Mouse (Mus musculus): ENCODE measurements at regions not wholly inside any gene's neighbourhood (a gene's known extent, or its start where the extent isn't known, plus 50 kb on each side); places are given as distances from the start of the nearest gene placed in this dataset.

DNA sequence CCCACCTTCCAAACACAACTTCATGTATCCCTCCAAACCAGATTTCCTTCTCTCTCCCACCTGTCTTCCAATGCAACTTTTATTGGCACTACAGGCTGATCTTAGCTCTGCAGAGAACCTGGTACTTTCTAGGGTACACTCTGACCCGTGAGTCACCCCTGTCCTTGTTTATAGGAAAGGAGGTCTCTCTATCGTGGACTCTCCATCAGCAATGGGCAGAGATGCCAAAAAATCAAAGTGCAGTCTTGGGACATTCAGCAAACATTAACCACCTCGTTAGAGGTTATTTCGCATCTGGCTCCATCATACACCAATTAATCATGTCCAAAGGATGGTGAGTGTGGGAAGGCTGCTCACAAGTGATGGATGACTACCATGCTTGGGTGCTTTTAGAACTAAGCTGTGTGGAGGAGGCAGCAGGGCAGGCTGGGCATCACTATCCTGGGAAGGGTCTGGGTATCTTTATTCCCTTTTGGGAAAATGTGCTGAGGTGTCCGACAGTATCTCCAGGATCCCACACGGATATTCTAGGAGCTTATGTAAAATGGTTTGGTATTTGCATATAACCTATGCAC is 214.0 kb upstream of the Dynlrb2 start:
- DNase-seq = no peak

- DNase-seq = no peak
Observed at GRCm38 (mm10) chr8:116289237-116289636, 215.5 kb upstream of the Dynlrb2 start.

- no peak for DNase-seq
Observed at GRCm38 (mm10) chr8:116283990-116284389, 220.8 kb upstream of the Dynlrb2 start.

GRCm38 (mm10) chr8:116282341-116282740 is 222.4 kb upstream of the Dynlrb2 start:
- DNase-seq = no peak

- no peak for DNase-seq
Observed at GRCm38 (mm10) chr8:116275014-116275413, 229.8 kb upstream of the Dynlrb2 start.

GRCm38 (mm10) chr8:116271238-116271637 is 233.5 kb upstream of the Dynlrb2 start:
- DNase-seq = no peak

- no peak for DNase-seq
Observed at GRCm38 (mm10) chr8:116269393-116269792, 235.4 kb upstream of the Dynlrb2 start.

- DNase-seq = no peak
Observed at GRCm38 (mm10) chr8:116268685-116269084, 236.1 kb upstream of the Dynlrb2 start.

DNA sequence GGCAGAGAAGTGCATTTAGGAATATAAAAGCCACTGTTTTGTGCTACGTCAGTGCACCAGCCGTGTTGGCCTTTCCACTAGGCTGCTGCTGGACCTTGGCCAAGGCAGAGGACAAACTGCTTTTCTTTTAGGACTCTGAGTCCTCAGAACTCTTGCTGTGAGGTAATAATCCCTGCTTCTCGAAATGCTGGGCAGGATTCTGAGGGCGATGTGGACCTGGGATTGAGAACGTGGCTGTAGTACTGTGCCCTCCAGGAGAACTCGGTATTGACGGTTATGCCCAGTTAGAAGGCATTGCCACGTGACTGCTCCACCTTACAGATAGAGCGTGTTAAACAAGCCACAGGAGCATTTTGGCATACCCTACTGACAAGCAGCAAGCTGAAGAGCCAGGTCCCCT is 236.6 kb upstream of the Dynlrb2 start:
- peak; percentile 60 for DNase-seq

- DNase-seq = no peak
Observed at GRCm38 (mm10) chr8:116267021-116267420, 237.8 kb upstream of the Dynlrb2 start.

- no peak for DNase-seq
Observed at GRCm38 (mm10) chr8:116265591-116265990, 239.2 kb upstream of the Dynlrb2 start.

DNA sequence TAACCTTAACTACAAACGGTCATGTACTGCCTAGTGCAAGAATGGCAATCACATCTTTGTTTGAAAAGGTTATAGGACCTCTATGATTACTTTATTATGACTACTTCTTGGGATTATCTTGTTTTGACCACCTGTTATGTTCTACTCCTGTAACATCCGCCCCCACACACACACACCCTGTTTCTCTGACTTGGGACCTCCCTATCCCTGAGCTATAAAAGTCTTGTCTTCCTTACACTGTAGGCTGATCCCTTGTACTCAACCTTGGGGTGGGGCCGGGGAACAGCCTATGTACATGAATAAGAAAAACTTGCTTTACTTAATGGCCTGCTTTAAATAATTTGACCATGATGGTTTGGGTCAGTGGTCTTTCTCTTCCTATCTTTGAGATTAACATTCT is 240.7 kb upstream of the Dynlrb2 start:
- DNase-seq = no peak

DNA sequence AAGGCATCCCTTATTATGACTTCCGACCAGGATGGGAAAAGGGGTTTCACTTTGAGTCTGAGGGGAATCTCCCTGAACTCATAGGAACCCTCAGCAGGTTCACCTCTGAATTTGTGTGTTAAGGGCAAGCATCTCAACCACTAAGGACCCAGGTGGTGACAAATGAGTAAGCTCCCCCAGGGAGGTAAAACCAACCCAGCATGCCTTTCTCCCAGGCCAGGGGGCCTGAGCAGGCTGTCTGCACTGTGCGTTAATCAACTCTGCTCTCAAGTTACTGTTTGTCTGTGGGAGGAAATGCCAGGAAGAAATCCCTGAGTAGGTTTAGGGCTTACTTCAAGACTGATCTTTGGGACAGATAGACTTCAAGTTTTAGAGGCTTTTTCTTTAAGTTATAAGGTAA is 243.5 kb upstream of the Dynlrb2 start:
- no peak for DNase-seq

DNA sequence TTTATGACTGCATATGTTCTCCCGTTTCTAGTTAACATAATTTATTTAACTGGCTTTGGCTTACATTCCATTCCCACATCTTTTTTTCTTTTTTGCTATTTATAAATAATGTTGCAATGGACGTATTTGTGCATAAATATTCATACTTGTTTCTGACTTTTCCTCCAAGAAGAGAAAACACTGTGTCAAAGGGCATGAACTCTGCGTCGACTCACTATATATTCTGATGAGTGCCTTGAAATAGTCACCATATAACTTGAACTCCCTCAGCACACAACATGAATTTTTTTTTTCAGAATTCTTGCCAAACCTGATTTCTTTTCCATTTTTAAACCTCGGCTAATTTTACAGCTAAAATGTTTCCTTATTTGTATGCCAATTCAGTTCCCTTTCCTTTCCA is 249.4 kb upstream of the Dynlrb2 start:
- no peak for DNase-seq

DNA sequence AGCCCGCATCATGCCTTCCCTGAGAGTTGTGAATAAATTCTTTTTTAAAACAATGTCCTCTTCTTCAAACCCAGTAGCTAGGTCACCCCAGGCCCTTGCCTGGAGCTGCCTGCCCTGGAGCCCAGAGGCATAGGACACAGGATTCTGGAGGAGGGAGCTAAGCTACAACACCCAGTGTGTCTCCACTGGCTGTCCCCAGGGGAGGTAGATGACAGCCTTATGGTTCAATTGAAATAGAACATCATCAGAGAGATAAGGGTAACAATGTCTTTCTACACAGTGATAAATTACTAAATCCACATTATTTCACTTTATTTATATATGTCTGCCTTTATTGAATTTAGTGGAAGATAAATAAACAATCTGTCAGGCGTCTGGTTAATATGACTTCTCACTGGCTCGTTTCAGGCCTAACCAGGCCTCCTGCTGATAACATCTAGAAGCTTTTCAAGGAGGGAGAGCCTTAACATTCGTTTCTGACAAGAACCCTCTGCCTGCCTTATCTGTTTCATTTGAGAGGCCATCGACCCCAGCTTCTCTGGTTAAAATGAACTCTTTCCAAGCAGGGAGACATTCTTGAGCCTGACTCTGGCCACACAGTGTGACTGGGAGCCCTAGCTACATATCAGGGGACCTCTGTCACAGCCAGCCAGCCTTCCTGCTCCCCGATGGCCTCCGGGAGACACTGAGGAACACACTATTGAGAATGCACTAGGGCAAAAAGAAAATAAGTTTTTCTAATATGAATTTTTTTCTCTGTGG is 252.1 kb upstream of the Dynlrb2 start:
- no peak for DNase-seq

GRCm38 (mm10) chr8:116248398-116248797 is 256.4 kb upstream of the Dynlrb2 start:
- no peak for DNase-seq

- no peak for DNase-seq
Observed at GRCm38 (mm10) chr8:116243493-116243892, 261.3 kb upstream of the Dynlrb2 start.

DNA sequence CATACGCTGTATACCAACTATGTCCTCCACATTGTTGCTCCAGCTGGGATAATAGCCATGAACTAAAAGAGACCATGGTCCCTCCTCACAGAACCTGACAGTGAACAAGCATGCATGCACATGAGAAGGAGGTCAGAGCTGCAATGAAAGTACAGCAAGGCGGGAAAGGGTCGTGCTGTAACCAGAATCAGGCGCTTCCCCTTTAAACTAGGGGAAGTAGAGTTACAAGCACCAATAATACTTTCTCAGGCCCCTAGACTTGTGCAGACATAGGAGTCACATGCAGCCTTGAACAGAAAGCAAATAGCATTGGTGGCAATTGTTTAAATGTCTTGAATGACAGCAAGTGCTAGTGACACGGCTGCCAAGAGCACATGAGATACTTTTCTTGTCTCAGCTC is 261.8 kb upstream of the Dynlrb2 start:
- DNase-seq = no peak

DNA sequence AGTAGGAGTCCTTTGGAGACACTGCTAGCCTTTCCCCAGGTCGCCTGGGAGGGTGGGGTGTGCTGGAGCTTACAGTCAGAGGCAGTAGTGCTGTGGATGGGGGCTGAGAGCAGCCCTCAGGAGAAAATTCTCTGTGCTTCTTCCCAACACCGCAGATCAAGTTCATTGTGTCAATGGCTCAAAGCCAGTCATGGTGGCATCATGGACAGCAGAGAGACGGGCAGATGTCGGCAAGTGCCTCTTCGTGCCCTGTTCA is 262.9 kb upstream of the Dynlrb2 start:
- no peak for DNase-seq

DNA sequence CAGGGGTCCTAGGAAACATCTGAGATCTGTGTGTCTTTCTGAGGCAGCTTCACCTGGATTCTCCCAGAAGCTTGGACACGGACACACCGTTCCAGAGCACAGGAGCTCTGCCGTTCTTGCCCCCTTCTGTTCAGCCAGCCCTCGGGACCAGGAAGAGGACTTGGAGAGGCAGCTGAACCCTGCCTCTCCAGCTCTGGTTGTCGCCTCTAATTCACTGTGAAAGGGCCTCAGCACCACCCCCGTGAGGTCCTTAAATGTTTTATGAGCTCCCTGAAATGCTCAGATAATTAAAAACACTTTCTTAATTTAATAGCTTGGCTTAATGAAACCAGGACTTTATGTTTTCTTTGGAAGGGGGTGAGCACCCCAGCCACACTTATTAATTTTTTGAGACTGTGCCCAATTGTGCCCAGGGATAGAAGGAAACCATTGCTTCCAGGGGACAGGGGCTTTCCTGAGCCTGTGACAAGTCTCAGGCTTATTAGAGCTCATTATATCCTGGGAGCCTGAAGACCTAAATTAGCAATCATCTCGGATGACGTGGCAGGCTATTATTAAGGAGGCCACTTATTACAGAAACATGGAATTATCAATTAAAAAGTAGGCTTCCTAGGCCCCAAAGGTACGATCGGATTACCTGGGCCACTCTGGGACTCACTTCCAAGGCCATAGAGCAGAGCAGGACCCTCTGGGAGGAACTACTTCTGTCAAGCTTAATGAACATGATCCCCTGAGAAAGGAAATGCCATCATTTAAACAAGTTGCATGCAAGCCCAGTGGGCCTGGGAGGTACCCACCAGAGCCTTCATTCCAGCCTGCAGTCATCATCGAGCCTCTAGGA is 263.4 kb upstream of the Dynlrb2 start:
- DNase-seq = no peak

GRCm38 (mm10) chr8:116238670-116239069 is 266.1 kb upstream of the Dynlrb2 start:
- DNase-seq = no peak

- no peak for DNase-seq
Observed at GRCm38 (mm10) chr8:116237561-116238100, 267.1 kb upstream of the Dynlrb2 start.

DNA sequence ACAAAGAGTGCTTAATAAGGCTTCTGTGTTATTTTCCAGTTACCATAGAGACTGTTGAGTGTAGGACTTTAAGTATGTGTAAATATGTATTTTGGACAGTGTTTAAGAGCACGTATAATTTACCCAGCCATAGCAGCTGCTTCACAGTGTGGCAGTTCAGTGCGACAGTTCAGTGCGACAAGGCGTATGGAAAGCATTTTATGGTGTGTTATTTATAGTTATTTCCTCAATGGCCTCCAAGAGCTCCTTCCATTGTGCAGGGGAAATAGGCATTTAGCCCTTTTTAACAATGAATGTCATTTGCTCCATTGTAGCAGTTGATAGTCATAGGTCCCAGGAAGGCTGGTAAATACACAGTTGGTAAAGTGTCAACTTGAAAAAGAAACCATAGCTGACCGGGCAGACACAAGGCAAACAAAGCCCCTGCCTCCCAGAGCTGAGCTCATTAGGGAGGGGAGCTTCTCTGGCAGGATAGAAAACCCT is 275.1 kb upstream of the Dynlrb2 start:
- DNase-seq = no peak

All from adrenal gland, postnatal 10 days (tissue).